Mouse (Mus musculus) heart, postnatal 0 days (tissue): ENCODE data around the gene Cxcl17. TPM values are rescaled to one million over a fixed set of nuclear protein-coding genes. Genes with fewer than 3 reads are reported as not detected.
A peak's percentile ranks its signal among the peaks of the same experiment; 100 is the strongest.

Experiments used
- ATAC-seq: fragments of 200-750 bp; cut with Nextera tagmentation; 2 replicates; pipeline ENCODE4 v1.8.0; 2017; ENCODE audit warnings: low read depth, moderate number of reproducible peaks, moderate library complexity; ENCODE audit not compliant: insufficient read depth
- DNase-seq: peaks from one replicate; pipeline ENCODE4 v3.0.0-alpha.2; 2016; ENCODE audit warnings: low spot score
- H3K27ac ChIP-seq: fragments of 300-500 bp; sonication (generic); 2 replicates; pipeline ENCODE4 v1.5.1; 2014; ENCODE audit warnings: low read depth, mild to moderate bottlenecking
- H3K27me3 ChIP-seq: fragments of 300-500 bp; sonication (generic); 2 replicates; pipeline ENCODE4 v1.6.1; 2014; ENCODE audit warnings: low read length, mixed read lengths; ENCODE audit not compliant: control insufficient read depth, insufficient read depth
- H3K36me3 ChIP-seq: fragments of 300-500 bp; sonication (generic); replicated peaks from 2 replicates; pipeline ENCODE4 v1.6.1; 2014; ENCODE audit warnings: low read length, mixed read lengths; ENCODE audit not compliant: control insufficient read depth, insufficient read depth
- H3K4me1 ChIP-seq: fragments of 300-500 bp; sonication (generic); 2 replicates; pipeline ENCODE4 v1.6.1; 2014; ENCODE audit warnings: antibody characterized with exemption; ENCODE audit not compliant: control insufficient read depth, insufficient read depth
- H3K4me2 ChIP-seq: fragments of 300-500 bp; sonication (generic); 2 replicates; pipeline ENCODE4 v1.6.1; 2014; ENCODE audit warnings: low read depth, mild to moderate bottlenecking, low read length, moderate library complexity
- H3K4me3 ChIP-seq: fragments of 300-500 bp; sonication (generic); 2 replicates; pipeline ENCODE4 v1.5.1; 2014; ENCODE audit warnings: low read depth, low read length
- H3K9ac ChIP-seq: fragments of 300-500 bp; sonication (generic); replicated peaks from 2 replicates; pipeline ENCODE4 v1.6.1; 2014; ENCODE audit warnings: low read depth, low read length, mixed read lengths
- H3K9me3 ChIP-seq: fragments of 300-500 bp; sonication (generic); replicated peaks from 2 replicates; pipeline ENCODE4 v1.6.1; 2016; ENCODE audit warnings: low read length; ENCODE audit not compliant: control insufficient read depth
- CTCF ChIP-seq: IDR thresholded peaks from 2 replicates; pipeline ENCODE4 v1.5.1; 2016; ENCODE audit warnings: antibody characterized with exemption, control low read depth, low read depth
- EP300 ChIP-seq: IDR thresholded peaks from 2 replicates; pipeline ENCODE4 v1.6.1; 2016; ENCODE audit warnings: antibody characterized with exemption, low read depth
- WGBS: fragments of 180-500 bp; shearing (Covaris S2); extraction: QIAGEN DNeasy Blood & Tissue Kit; methylation state at CpG from one replicate; pipeline ENCODE4 v1.1.7; 2014; 5-methylcytosine and 5-hydroxymethylcytosine counted together
- polyA plus RNA-seq: library from polyadenylated mRNA; unstranded; fragments of >200 nt; fragmentation: Nextera tagmentation; extraction: Ambion mirVana; gene quantifications from 2 replicates; pipeline ENCODE4 v1.2.1, GENCODE M21; 2015
- total RNA-seq: library from RNA; depleted of rRNA; stranded (reverse); fragments of >200 nt; gene quantifications from 2 replicates; pipeline ENCODE4 v1.2.3, GENCODE M21; 2014; ENCODE audit warnings: low replicate concordance

The Cxcl17 gene
- total and polyA plus RNA-seq, 2 experiments from 2014 or later: 0.42 TPM; not detected in 1

DNA sequence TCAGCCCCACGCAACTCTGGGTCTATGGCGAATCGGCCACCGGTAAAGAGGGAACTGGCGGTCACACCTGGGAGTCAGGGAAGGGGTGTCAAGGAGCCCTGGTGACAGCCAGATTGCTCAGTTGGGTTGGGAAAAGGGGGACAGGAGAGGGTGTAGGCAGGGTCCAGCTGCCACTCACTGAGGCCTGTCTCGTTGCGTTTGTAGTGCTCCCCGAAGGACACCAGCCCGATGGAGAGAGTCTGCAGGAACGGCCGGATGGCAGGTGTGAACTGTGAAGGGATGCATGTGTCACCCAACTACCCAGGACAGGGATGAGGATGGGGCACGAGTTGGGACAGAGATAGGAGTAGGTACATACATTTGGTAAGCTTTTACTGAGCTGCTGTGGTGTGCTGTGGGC is 27.4 kb downstream of the Cxcl17 start:
- Histone ChIP-seq H3K36me3 (peaks cover 49% of the 10 kb centered on the region), H3K4me1 (peaks cover 44% of the 10 kb centered on the region), H3K4me2 (peak overlapping the region; percentile 48; the same call in 1 of the 2 replicates), H3K27me3 (no peaks in the 10 kb centered on the region), H3K9me3 (no peaks in the 10 kb centered on the region), H3K27ac (peak overlapping the region; percentile 95), H3K9ac (peak overlapping the region; percentile 40; the same call in 1 of the 2 replicates), H3K4me3 (no peak overlapping the region)
- WGBS: 89% methylated on average over 12 of the region's 12 CpGs
- DNase-seq: no peak
- ATAC-seq: no peak
- TF ChIP-seq EP300 (no peak), CTCF (no peak)

DNA sequence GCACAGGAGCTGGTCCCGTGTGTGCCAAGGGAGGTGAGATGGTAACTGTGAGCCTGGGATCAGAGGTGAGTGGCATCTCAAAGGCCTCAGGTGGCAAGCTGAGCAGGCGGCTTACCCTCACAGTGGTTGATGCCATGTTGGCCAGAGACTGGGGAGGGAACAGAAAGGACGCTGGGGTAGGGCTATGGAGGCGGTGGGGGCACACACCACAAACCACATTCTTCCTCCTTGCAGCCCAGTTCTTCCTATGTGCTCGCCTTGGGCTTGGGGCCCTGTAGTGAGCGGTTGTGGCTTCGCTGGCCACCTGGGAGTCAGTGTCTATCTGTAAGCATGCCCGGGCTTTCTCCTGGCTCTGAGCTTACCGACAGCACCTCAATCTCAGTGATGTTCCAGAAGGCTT is 27.9 kb downstream of the Cxcl17 start:
- Histone ChIP-seq H3K4me3 (no peak overlapping the region), H3K36me3 (peaks cover 49% of the 10 kb centered on the region), H3K4me2 (no peak overlapping the region), H3K4me1 (peaks cover 44% of the 10 kb centered on the region), H3K9ac (no peak overlapping the region), H3K9me3 (no peaks in the 10 kb centered on the region), H3K27ac (no peak overlapping the region), H3K27me3 (no peaks in the 10 kb centered on the region)
- 85% methylated on average over 9 of the region's 9 CpGs for WGBS
- DNase-seq (no peak), ATAC-seq (no peak)
- TF ChIP-seq EP300 (no peak), CTCF (no peak)

DNA sequence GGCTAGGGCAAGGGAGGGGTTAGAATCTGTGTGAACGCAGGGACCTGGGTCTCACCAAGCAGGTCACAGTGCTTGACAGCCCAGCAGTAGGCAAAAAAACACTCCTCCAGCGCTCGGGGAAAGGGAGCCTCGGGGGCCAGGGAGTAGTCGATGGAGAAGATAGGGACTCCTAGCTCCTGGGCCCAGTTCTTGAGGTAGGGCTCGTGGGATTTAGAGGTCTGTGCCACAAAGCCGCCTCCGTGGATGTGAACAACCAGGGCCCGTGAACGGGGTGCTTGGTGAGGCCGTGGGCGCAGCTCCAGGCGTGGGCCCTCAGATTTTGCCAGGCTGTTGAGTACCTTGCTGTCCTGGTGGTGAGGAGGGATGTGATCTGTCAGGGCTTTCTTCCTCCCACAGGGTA is 28.4 kb downstream of the Cxcl17 start:
- no peaks in the 10 kb centered on the region for H3K27me3 ChIP-seq
- no peak overlapping the region for H3K4me2 ChIP-seq
- no peak overlapping the region for H3K27ac ChIP-seq
- H3K4me1 ChIP-seq: peaks cover 40% of the 10 kb centered on the region
- TF ChIP-seq CTCF (no peak), EP300 (no peak)
- no peak for ATAC-seq
- 86% methylated on average over 13 of the region's 13 CpGs for WGBS
- no peaks in the 10 kb centered on the region for H3K9me3 ChIP-seq
- no peak overlapping the region for H3K9ac ChIP-seq
- no peak overlapping the region for H3K4me3 ChIP-seq
- H3K36me3 ChIP-seq: peaks cover 49% of the 10 kb centered on the region
- DNase-seq: no peak

DNA sequence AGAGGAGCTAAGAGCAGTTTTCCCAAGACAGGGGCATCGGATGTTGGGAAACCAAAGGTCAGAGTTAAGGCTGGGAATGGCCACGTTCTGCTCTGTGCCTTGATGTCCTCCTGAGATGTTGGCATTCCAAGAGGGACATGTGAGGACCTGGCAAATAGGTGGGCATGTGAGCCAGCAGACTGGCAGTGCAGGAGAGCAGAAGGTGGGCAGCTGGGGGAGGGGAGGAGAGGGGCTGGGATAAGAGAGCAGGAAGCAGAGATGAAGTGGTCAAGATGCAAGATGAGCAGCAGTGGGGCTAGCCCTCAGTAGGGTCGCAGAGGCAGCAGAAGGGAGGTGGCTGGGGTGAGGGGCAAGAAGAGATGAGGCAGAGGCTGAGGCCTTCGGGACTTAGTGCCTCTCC is 28.8 kb downstream of the Cxcl17 start:
- Histone ChIP-seq H3K4me1 (peaks cover 37% of the 10 kb centered on the region), H3K4me2 (no peak overlapping the region), H3K27ac (no peak overlapping the region), H3K27me3 (no peaks in the 10 kb centered on the region), H3K9ac (no peak overlapping the region), H3K36me3 (peaks cover 49% of the 10 kb centered on the region), H3K4me3 (no peak overlapping the region), H3K9me3 (no peaks in the 10 kb centered on the region)
- no peak for ATAC-seq
- DNase-seq: no peak
- 77% methylated on average over 4 of the region's 4 CpGs for WGBS
- no peak for TF ChIP-seq EP300
- TF ChIP-seq CTCF: no peak

DNA sequence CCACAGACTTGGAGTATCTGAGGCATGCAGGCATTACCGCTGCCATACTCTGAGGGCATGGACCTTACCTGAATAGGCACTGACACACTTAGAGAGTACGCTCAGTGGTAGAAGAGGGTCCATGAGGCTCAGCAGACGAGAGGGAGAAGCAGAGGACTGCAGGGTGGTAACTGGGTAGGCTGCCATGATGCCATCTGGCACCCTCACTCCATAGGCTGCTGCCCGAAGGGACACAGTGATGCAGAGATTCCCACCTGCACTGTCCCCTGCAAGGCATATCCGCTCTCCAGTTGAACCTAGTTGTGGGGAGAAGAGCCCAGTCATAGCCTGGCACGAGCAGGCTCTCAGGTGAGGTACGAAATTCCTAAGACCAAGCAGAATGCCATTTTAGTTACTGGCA is 29.3 kb downstream of the Cxcl17 start:
- 90% methylated on average over 7 of the region's 7 CpGs for WGBS

DNA sequence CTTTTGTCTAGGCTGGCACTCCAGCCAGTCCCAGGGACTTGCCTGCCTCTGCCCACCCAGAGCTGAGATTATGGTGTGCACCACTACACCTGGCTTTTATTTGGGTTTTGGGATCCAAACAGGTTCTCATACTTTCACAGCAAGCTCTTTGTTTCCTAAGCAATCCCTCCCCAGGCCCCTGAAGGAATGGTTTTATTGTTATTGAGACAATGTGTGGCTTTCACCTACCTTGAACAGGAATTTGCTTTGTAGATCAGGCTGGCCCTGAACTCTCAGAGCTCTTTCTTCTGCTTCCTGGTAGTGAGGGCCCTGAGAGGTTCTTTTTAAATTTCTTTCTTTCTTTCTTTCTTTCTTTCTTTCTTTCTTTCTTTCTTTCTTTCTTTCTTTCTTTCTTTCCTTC is 30.1 kb downstream of the Cxcl17 start:
- no peak overlapping the region for H3K27ac ChIP-seq
- no peak for TF ChIP-seq EP300
- no peak overlapping the region for H3K4me2 ChIP-seq
- DNase-seq (no peak), ATAC-seq (no peak)
- peaks cover 28% of the 10 kb centered on the region for H3K4me1 ChIP-seq
- no peaks in the 10 kb centered on the region for H3K9me3 ChIP-seq
- H3K4me3 ChIP-seq: no peak overlapping the region
- no peak overlapping the region for H3K9ac ChIP-seq
- no peaks in the 10 kb centered on the region for H3K27me3 ChIP-seq
- H3K36me3 ChIP-seq: peaks cover 40% of the 10 kb centered on the region

More for the DNA sequence above, 29.3 kb downstream of the Cxcl17 start:
- no peak overlapping the region for H3K27ac ChIP-seq
- peaks cover 48% of the 10 kb centered on the region for H3K36me3 ChIP-seq
- no peak overlapping the region for H3K9ac ChIP-seq
- no peak overlapping the region for H3K4me2 ChIP-seq
- DNase-seq (no peak), ATAC-seq (no peak)
- H3K4me1 ChIP-seq: peaks cover 37% of the 10 kb centered on the region
- H3K27me3 ChIP-seq: no peaks in the 10 kb centered on the region
- no peaks in the 10 kb centered on the region for H3K9me3 ChIP-seq
- TF ChIP-seq EP300 (no peak), CTCF (no peak)
- no peak overlapping the region for H3K4me3 ChIP-seq
